Mouse (Mus musculus) thymus, adult 2 months (tissue): ENCODE measurements around the gene Lins1.

Experiments used
- CTCF ChIP-seq: fragments of 200-500 bp; IDR thresholded peaks from 2 replicates; pipeline ENCODE4 v1.5.1; 2012; ENCODE audit warnings: mild to moderate bottlenecking, control low read depth, low read length, moderate library complexity, borderline replicate concordance; ENCODE audit not compliant: control insufficient read depth, poor library complexity, insufficient read depth; ENCODE audit errors: extremely low read depth
- POLR2A ChIP-seq: fragments of 200-500 bp; IDR thresholded peaks from 2 replicates; pipeline ENCODE4 v1.6.1; 2012; ENCODE audit warnings: mild to moderate bottlenecking, low read length, control low read depth, moderate library complexity; ENCODE audit not compliant: control insufficient read depth, poor library complexity, insufficient read depth; ENCODE audit errors: extremely low read depth

GRCm38 (mm10) chr7:66694467-66694866 lies 4.8 kb downstream of the Lins1 start:
- TF ChIP-seq CTCF (no peak), POLR2A (no peak)
